Mouse (Mus musculus) heart, postnatal 0 days (tissue): ENCODE data around the gene Emp3. TPM values are rescaled to one million over a fixed set of nuclear protein-coding genes. Genes with fewer than 3 reads are reported as not detected.

Experiments
- ATAC-seq: fragments of 200-750 bp; cut with Nextera tagmentation; 2 replicates; pipeline ENCODE4 v1.8.0; 2017; ENCODE audit warnings: low read depth, moderate number of reproducible peaks, moderate library complexity; ENCODE audit not compliant: insufficient read depth
- DNase-seq: peaks from one replicate; pipeline ENCODE4 v3.0.0-alpha.2; 2016; ENCODE audit warnings: low spot score
- H3K27ac ChIP-seq: fragments of 300-500 bp; sonication (generic); 2 replicates; pipeline ENCODE4 v1.5.1; 2014; ENCODE audit warnings: low read depth, mild to moderate bottlenecking
- H3K27me3 ChIP-seq: fragments of 300-500 bp; sonication (generic); 2 replicates; pipeline ENCODE4 v1.6.1; 2014; ENCODE audit warnings: low read length, mixed read lengths; ENCODE audit not compliant: control insufficient read depth, insufficient read depth
- H3K36me3 ChIP-seq: fragments of 300-500 bp; sonication (generic); replicated peaks from 2 replicates; pipeline ENCODE4 v1.6.1; 2014; ENCODE audit warnings: low read length, mixed read lengths; ENCODE audit not compliant: control insufficient read depth, insufficient read depth
- H3K4me1 ChIP-seq: fragments of 300-500 bp; sonication (generic); 2 replicates; pipeline ENCODE4 v1.6.1; 2014; ENCODE audit warnings: antibody characterized with exemption; ENCODE audit not compliant: control insufficient read depth, insufficient read depth
- H3K4me2 ChIP-seq: fragments of 300-500 bp; sonication (generic); 2 replicates; pipeline ENCODE4 v1.6.1; 2014; ENCODE audit warnings: low read depth, mild to moderate bottlenecking, low read length, moderate library complexity
- H3K4me3 ChIP-seq: fragments of 300-500 bp; sonication (generic); 2 replicates; pipeline ENCODE4 v1.5.1; 2014; ENCODE audit warnings: low read depth, low read length
- H3K9ac ChIP-seq: fragments of 300-500 bp; sonication (generic); replicated peaks from 2 replicates; pipeline ENCODE4 v1.6.1; 2014; ENCODE audit warnings: low read depth, low read length, mixed read lengths
- H3K9me3 ChIP-seq: fragments of 300-500 bp; sonication (generic); replicated peaks from 2 replicates; pipeline ENCODE4 v1.6.1; 2016; ENCODE audit warnings: low read length; ENCODE audit not compliant: control insufficient read depth
- CTCF ChIP-seq: IDR thresholded peaks from 2 replicates; pipeline ENCODE4 v1.5.1; 2016; ENCODE audit warnings: antibody characterized with exemption, control low read depth, low read depth
- EP300 ChIP-seq: IDR thresholded peaks from 2 replicates; pipeline ENCODE4 v1.6.1; 2016; ENCODE audit warnings: antibody characterized with exemption, low read depth
- WGBS: fragments of 180-500 bp; shearing (Covaris S2); extraction: QIAGEN DNeasy Blood & Tissue Kit; methylation state at CpG from one replicate; pipeline ENCODE4 v1.1.7; 2014; 5-methylcytosine and 5-hydroxymethylcytosine counted together
- polyA plus RNA-seq: library from polyadenylated mRNA; unstranded; fragments of >200 nt; fragmentation: Nextera tagmentation; extraction: Ambion mirVana; gene quantifications from 2 replicates; pipeline ENCODE4 v1.2.1, GENCODE M21; 2015
- total RNA-seq: library from RNA; depleted of rRNA; stranded (reverse); fragments of >200 nt; gene quantifications from 2 replicates; pipeline ENCODE4 v1.2.3, GENCODE M21; 2014; ENCODE audit warnings: low replicate concordance

Gene Emp3
- total and polyA plus RNA-seq, 2 experiments from 2014 or later, result 43.4 to 75.6 TPM

DNA sequence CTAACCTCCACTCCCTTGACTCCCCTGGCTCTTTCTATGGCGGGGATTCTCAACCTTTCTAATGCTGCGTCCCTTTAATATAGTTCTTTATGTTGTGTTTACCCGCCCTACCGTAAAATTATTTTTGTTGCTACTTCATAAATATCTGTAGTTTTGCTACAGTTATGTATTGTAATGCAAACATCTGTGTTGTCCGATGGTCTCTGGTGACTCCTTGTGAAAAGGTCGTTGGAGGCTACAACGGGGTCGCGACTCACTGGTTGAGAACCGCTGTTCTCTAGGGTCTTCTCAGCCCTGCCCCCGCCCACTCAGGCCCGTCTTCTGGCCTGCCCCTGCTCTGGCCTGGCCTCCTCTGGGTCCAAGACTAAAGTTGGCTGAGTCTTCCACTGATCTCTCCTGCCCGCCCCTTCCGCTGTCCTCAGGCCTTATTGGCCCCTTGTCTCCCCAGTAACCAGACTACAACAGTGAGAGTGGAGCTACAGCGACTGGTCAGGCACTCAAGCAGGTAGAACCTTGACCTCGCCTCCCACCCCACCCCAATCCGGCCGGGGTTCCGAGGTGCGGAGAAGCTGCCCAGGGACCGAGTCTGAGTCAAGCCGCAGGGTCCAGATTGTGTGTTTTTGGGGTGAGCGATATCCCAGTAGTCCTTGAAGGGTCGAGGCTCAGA lies 2.7 kb upstream of the Emp3 start, which contains the start of gene Ccdc114:
TSS of gene Ccdc114 (plus strand) at position 311 of the 667 bp plus-strand sequence.
- H3K4me3 ChIP-seq, result peak within 1 kb of the TSS; percentile 51
- no peaks in the 10 kb centered on the region for H3K27me3 ChIP-seq
- no peaks in the 10 kb centered on the region for H3K4me1 ChIP-seq
- peak; percentile 90 for DNase-seq
- H3K9me3 ChIP-seq, result no peaks in the 10 kb centered on the region
- H3K9ac ChIP-seq, result peak within 1 kb of the TSS; percentile 28; the same call in 1 of the 2 replicates
- ATAC-seq, result peak; percentile 80
- H3K4me2 ChIP-seq, result peak within 1 kb of the TSS; percentile 65
- H3K27ac ChIP-seq, result peak within 1 kb of the TSS; percentile 90
- 5% methylated on average over 24 of the region's 24 CpGs for WGBS
- 0 out of 2 replicates have a peak, but pooled peaks cover 3% of the 10 kb centered on the region for H3K36me3 ChIP-seq
- TF ChIP-seq EP300 (no peak), CTCF (no peak)

DNA sequence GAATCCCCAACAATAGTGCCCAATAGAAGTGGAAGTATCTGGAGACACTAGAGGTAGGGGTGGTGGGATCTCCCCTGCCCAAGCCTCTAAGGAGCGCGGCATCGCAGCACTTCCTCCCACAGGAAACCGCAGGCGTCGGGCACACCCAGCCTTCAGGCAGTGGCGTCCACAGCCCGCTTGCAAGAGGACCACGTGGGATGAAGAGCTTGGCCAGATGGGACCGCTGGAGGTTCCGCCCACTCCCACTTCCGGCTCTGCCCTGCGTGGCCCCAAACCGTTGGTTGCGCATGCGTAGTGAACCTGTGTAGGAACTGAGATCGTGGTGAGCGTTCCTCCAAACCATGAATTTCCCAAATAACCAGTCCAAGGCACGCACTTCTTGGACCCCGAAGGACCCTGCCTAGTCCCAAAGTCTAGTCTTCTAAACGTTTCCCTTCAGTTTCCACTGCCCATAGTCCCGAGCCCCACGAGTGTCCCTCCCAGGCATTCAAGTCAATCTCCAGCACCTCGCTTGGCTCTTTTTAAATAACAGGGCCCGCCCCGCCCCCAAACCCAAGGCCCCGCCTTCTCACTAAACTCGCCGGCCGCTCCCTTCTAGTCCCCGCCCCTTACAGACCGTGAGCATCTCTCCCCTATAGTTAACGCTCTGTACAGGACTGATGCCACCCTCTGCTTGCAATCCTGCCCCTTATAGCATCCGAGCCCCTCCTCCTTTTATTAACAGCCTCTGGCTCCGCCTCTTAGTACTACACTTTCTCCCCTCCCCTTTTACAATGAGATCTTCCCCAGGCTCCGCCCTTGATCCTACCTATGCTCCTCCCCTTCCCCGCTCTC lies 1.9 kb upstream of the Emp3 start:
- peak overlapping the region; percentile 90 for H3K27ac ChIP-seq
- no peak; the same call in 1 of the 2 replicates for TF ChIP-seq EP300
- TF ChIP-seq CTCF, result no peak
- H3K9me3 ChIP-seq, result no peaks in the 10 kb centered on the region
- peak overlapping the region; percentile 28; the same call in 1 of the 2 replicates for H3K9ac ChIP-seq
- WGBS, result 1% methylated on average over 37 of the region's 37 CpGs
- H3K4me1 ChIP-seq, result no peaks in the 10 kb centered on the region
- H3K36me3 ChIP-seq, result 0 out of 2 replicates have a peak, but pooled peaks cover 3% of the 10 kb centered on the region
- ATAC-seq, result peak; percentile 86
- peak overlapping the region; percentile 65 for H3K4me2 ChIP-seq
- H3K27me3 ChIP-seq, result no peaks in the 10 kb centered on the region
- peak; percentile 99 for DNase-seq
- H3K4me3 ChIP-seq, result peak overlapping the region; percentile 51

DNA sequence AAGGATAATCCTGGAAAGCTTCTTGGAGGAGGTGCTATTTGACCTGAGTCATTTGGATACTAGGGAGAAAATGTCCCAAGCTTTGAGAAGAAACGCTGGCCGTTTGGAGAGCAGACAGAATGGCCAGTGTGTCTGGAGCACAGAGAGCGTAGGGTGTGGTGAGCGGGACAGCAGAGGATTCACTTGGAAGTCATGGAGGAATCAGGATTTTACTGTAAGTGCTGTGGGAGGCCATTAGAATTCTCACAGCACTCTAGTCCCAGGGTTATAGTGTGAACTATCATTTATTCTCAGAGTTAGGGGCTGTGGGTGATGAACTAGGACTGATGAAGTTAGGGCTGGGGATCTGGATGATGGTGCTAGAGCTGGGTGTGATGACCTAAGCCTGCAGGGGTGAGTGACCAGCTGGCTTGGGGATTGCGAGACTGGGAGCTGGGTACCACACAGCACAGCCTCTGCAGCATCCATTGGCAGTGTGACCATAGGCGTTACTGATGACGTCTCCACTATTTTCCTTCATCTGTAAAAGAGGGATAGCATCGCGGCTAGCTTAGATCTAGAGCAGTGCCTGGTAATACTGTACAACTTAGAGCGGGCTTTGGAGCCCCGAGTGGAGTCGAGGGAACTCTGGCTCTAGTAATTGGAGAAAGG lies 871 bp upstream of the Emp3 start:
- DNase-seq, result no peak
- H3K9ac ChIP-seq, result no peak overlapping the region
- no peak for ATAC-seq
- no peak overlapping the region for H3K4me3 ChIP-seq
- peaks cover 3% of the 10 kb centered on the region; the same call in 1 of the 2 replicates for H3K4me1 ChIP-seq
- 0 out of 2 replicates have a peak, but pooled peaks cover 3% of the 10 kb centered on the region for H3K36me3 ChIP-seq
- no peak overlapping the region for H3K4me2 ChIP-seq
- no peaks in the 10 kb centered on the region for H3K9me3 ChIP-seq
- TF ChIP-seq CTCF (no peak), EP300 (no peak)
- 82% methylated on average over 12 of the region's 12 CpGs for WGBS
- H3K27me3 ChIP-seq, result no peaks in the 10 kb centered on the region
- H3K27ac ChIP-seq, result peak overlapping the region; percentile 90

DNA sequence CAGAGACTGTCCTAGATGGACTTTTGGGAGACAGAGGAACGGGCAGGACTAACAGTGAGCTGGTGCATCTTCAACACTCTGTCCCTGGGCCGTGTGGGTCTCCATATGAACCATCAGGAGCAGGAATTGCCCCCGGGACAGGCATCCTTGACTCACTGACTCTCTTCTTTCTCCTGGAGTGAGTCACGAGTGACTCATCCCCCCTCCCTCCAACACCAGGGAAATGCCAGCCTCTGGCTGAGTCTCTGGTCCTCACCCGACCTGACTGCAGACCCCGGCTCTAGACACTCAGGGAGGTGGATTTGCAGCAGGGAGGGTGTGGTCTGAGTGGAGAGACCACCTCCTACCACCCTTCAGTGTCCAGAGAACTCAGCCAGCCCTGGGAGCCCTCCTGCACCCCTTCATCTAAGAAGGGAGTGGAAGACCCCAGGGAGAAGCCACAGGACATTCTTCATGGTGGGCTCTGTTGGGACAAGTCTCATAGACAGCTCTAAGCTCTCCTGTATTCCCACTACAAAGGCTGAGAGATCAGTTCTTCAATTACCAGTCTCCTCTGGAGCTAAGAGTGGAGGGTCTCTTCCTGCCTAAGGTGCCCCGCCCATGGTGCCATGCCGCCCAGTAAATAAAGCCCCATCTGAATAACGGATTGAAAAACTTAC lies 492 bp downstream of the Emp3 start:
- Histone ChIP-seq H3K27ac (peak overlapping the region; percentile 76), H3K9me3 (no peaks in the 10 kb centered on the region), H3K4me1 (peaks cover 6% of the 10 kb centered on the region; the same call in 1 of the 2 replicates), H3K4me3 (peak overlapping the region; percentile 50), H3K4me2 (peak overlapping the region; percentile 60), H3K9ac (peak overlapping the region; percentile 57), H3K27me3 (no peaks in the 10 kb centered on the region), H3K36me3 (0 out of 2 replicates have a peak, but pooled peaks cover 3% of the 10 kb centered on the region)
- ATAC-seq (no peak), DNase-seq (no peak)
- TF ChIP-seq CTCF (no peak), EP300 (no peak)
- WGBS, result 26% methylated on average over 9 of the region's 9 CpGs
